Mouse (Mus musculus) cerebellum, adult 2 months (tissue): Measurements from ENCODE around the gene Nkx2-2.

Experiments used
- CTCF ChIP-seq: fragments of 200-500 bp; IDR thresholded peaks from 2 replicates; pipeline ENCODE4 v1.5.1; 2011; ENCODE audit warnings: low read depth, mild to moderate bottlenecking, control low read depth, low read length, moderate library complexity, borderline replicate concordance; ENCODE audit not compliant: insufficient read depth
- POLR2A ChIP-seq: fragments of 200-500 bp; IDR thresholded peaks from 2 replicates; pipeline ENCODE4 v1.6.1; 2011; ENCODE audit warnings: low read length, control low read depth, borderline replicate concordance; ENCODE audit not compliant: insufficient read depth

GRCm38 (mm10) chr2:147188871-147189545 lies 5.0 kb downstream of the Nkx2-2 start:
- TF ChIP-seq CTCF = no peak
- no peak for TF ChIP-seq POLR2A
